Mouse (Mus musculus): ENCODE measurements at regions not wholly inside any gene's neighbourhood (a gene's known extent, or its start where the extent isn't known, plus 50 kb on each side); places are given as distances from the start of the nearest gene placed in this dataset.

GRCm38 (mm10) chr17:79414006-79414405, 59.1 kb upstream of the Cdc42ep3 start:
- DNase-seq (ENCODE audit: low spot score): no peak

- DNase-seq (ENCODE audit: low spot score): no peak
These were observed 63.1 kb upstream of the Cdc42ep3 start for GRCm38 (mm10) chr17:79417953-79418352.

- no peak for DNase-seq (ENCODE audit: low spot score)
These were observed 66.7 kb upstream of the Cdc42ep3 start for GRCm38 (mm10) chr17:79421618-79422017.

- DNase-seq (ENCODE audit: low spot score): no peak
These were observed 84.3 kb upstream of the Cdc42ep3 start for GRCm38 (mm10) chr17:79439182-79439581.

- no peak for DNase-seq (ENCODE audit: low spot score)
These were observed 87.7 kb upstream of the Cdc42ep3 start for GRCm38 (mm10) chr17:79442507-79443115.

GRCm38 (mm10) chr17:79447170-79447569, 92.3 kb upstream of the Cdc42ep3 start:
- DNase-seq (ENCODE audit: low spot score): no peak

GRCm38 (mm10) chr17:79451141-79451860, 96.4 kb upstream of the Cdc42ep3 start:
- no peak for DNase-seq (ENCODE audit: low spot score)

- no peak for DNase-seq (ENCODE audit: low spot score)
These were observed 98.9 kb upstream of the Cdc42ep3 start for GRCm38 (mm10) chr17:79453825-79454224.

- DNase-seq (ENCODE audit: low spot score): no peak
These were observed 99.6 kb upstream of the Cdc42ep3 start for GRCm38 (mm10) chr17:79454526-79454925.

- no peak for DNase-seq (ENCODE audit: low spot score)
These were observed 100.3 kb upstream of the Cdc42ep3 start for GRCm38 (mm10) chr17:79455229-79455628.

GRCm38 (mm10) chr17:79457636-79458035, 102.7 kb upstream of the Cdc42ep3 start:
- DNase-seq (ENCODE audit: low spot score): no peak

- DNase-seq (ENCODE audit: low spot score): no peak
These were observed 106.8 kb upstream of the Cdc42ep3 start for GRCm38 (mm10) chr17:79461681-79462091.

- no peak for DNase-seq (ENCODE audit: low spot score)
These were observed 108.3 kb upstream of the Cdc42ep3 start for GRCm38 (mm10) chr17:79463074-79463694.

GRCm38 (mm10) chr17:79465666-79466065, 110.8 kb upstream of the Cdc42ep3 start:
- DNase-seq (ENCODE audit: low spot score): no peak

- DNase-seq (ENCODE audit: low spot score): no peak
These were observed 116.7 kb upstream of the Cdc42ep3 start for GRCm38 (mm10) chr17:79471639-79472038.

- no peak for DNase-seq (ENCODE audit: low spot score)
These were observed 117.5 kb upstream of the Cdc42ep3 start for GRCm38 (mm10) chr17:79472106-79472995.

GRCm38 (mm10) chr17:79476671-79477070, 121.8 kb upstream of the Cdc42ep3 start:
- no peak for DNase-seq (ENCODE audit: low spot score)

GRCm38 (mm10) chr17:79481112-79481738, 126.3 kb upstream of the Cdc42ep3 start:
- no peak for DNase-seq (ENCODE audit: low spot score)

- DNase-seq (ENCODE audit: low spot score): no peak
These were observed 127.0 kb upstream of the Cdc42ep3 start for GRCm38 (mm10) chr17:79481936-79482335.

- no peak for DNase-seq (ENCODE audit: low spot score)
These were observed 126.4 kb upstream of the Rmdn2 start for GRCm38 (mm10) chr17:79485239-79485638.

GRCm38 (mm10) chr17:79489306-79489705, 122.4 kb upstream of the Rmdn2 start:
- DNase-seq (ENCODE audit: low spot score): no peak

- DNase-seq (ENCODE audit: low spot score): no peak
These were observed 114.0 kb upstream of the Rmdn2 start for GRCm38 (mm10) chr17:79497629-79498028.
